Mouse (Mus musculus): ENCODE results near the gene Nudt4.

DNA sequence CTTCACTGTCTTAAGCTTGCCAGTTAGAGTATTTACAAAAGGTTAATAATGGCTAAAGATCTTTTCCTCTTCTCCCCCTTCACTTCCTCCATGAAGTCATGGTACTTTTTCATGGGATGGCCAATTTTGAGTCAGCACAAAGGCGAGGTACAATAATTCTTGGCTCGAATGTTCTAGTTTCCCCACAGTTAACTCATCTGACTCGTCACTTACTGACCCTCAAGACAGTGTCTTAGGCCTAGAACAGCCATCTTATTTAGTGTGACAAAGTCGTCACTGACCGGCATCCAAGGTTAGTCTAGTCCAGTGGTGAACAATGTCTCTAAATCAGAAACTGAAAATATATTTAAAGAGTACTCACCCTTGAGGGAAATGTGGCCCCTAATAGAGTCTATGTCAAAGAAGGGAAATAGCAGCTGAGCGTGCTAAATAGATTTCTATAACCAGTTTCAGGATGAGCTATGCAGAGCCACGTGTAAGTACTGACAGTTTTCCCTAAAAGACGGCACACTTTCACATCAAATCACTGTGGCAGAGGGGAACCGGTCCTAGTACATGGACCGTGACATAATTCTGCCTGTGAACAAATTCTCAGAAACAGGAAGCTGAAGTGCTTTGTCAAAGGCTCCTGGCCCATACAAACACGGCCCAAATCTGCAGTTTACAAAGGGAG, 15.7 kb downstream of the Nudt4 start:
- TF ChIP-seq CTCF (IDR thresholded peaks at IDR 0.05; ENCODE audit: low read depth, low read length): no peak
- no peak for TF ChIP-seq EP300 (IDR thresholded peaks at IDR 0.05; ENCODE audit: insufficient read depth, low read depth, low read length)

Measured in ES-Bruce4 (cell line).